Mouse (Mus musculus) megakaryocyte, embryonic 14.5 days (primary cell): ENCODE data around the gene Orai2. TPM values are rescaled to one million over a fixed set of nuclear protein-coding genes. Genes with fewer than 3 reads are reported as not detected.
"Not testable (repeated sequence)": the region's sequence is repeated elsewhere in the genome, so short reads cannot be mapped to it uniquely, and the experiment has no call there.

Source experiments
- H3K27me3 ChIP-seq: replicated peaks from 2 replicates; pipeline ENCODE3; 2012; ENCODE audit warnings: inconsistent platforms
- H3K36me3 ChIP-seq: replicated peaks from 2 replicates; pipeline ENCODE3; 2012; ENCODE audit warnings: low read length, inconsistent platforms, mixed read lengths
- H3K4me1 ChIP-seq: 2 replicates; pipeline ENCODE4 v1.6.1; 2012; ENCODE audit warnings: inconsistent platforms
- H3K4me3 ChIP-seq: replicated peaks from 2 replicates; pipeline ENCODE3; 2012; ENCODE audit warnings: moderate library complexity, mild to moderate bottlenecking, inconsistent platforms
- H3K9me3 ChIP-seq: 2 replicates; pipeline ENCODE4 v1.6.1; 2012; ENCODE audit warnings: inconsistent platforms
- FLI1 ChIP-seq: IDR thresholded peaks from 2 replicates; pipeline ENCODE4 v1.6.1; 2012; ENCODE audit warnings: low read length, inconsistent platforms, mixed read lengths
- GATA1 ChIP-seq: IDR thresholded peaks from 3 replicates; pipeline ENCODE4 v1.6.1; 2012; ENCODE audit warnings: mixed read lengths, low read length, inconsistent platforms, borderline replicate concordance
- polyA plus RNA-seq: library from polyadenylated mRNA; stranded (reverse); fragments of >175 nt; gene quantifications from 2 replicates; pipeline ENCODE4 v1.2.3, GENCODE M21; 2012; ENCODE audit warnings: low replicate concordance; ENCODE audit not compliant: insufficient read depth

Gene Orai2
- polyA plus RNA-seq, 1 experiment, result 25.7 TPM

- H3K4me3 ChIP-seq, result no peak overlapping the region
- H3K36me3 ChIP-seq, result peaks cover 35% of the 10 kb centered on the region
- H3K4me1 ChIP-seq, result peaks cover 59% of the 10 kb centered on the region
- no peaks in the 10 kb centered on the region for H3K9me3 ChIP-seq
- no peaks in the 10 kb centered on the region for H3K27me3 ChIP-seq
- no peak for TF ChIP-seq FLI1
- no peak for TF ChIP-seq GATA1
Measured at GRCm38 (mm10) chr5:136173606-136174463, 3.3 kb upstream of the Orai2 start.

GRCm38 (mm10) chr5:136172939-136173338 lies 2.4 kb upstream of the Orai2 start:
- Histone ChIP-seq H3K27me3 (no peaks in the 10 kb centered on the region), H3K9me3 (peaks cover 5% of the 10 kb centered on the region), H3K36me3 (peaks cover 35% of the 10 kb centered on the region), H3K4me1 (peaks cover 61% of the 10 kb centered on the region), H3K4me3 (no peak overlapping the region)
- TF ChIP-seq GATA1 (no peak), FLI1 (no peak)

GRCm38 (mm10) chr5:136171363-136172341 lies 1.1 kb upstream of the Orai2 start:
- peaks cover 36% of the 10 kb centered on the region for H3K36me3 ChIP-seq
- no peaks in the 10 kb centered on the region for H3K27me3 ChIP-seq
- H3K4me3 ChIP-seq, result peak overlapping the region; percentile 97
- H3K9me3 ChIP-seq, result peaks cover 6% of the 10 kb centered on the region
- H3K4me1 ChIP-seq, result peaks cover 63% of the 10 kb centered on the region
- no peak for TF ChIP-seq FLI1

DNA sequence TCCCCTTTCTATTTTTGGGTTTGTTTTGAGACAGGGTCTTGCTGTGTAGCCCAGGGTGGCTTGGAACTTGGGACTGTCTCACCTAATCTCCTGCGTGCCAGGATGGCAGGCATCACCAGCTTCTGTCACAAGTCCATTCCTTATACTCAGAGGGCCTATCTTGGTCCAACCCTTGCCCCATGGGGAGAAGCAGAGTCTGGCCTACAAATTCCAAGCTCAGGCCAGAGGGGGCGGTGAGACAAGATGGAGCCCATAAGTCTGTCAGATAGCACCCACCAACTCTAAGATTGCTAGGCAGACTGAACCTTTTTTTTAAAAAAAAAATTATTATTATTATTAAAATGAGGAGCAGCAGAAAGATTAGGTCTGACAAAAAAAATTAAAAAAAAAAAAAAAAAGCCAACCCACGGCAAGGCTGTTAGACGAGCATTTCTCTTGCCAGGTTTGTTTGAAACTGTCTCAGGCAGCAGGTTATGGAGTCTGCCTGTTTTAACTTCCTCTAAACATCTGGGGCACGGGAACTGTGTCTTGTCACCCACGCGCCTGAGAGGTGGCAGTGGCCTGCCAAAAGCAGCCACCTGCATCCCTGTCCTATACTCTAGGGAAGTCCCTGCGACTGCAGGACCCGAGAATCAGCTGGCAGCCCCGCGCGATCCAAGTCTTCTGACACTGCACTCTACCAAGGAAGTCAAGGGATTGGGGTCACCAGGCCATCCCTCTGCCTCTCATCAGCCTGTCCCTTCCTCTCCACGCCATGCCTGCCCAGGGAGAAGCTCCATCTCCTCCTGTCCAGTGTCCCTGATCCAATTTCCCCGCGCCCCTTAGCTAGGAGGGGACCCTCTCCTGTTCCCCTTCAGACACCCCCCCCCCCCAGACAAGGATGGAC lies 644 bp downstream of the Orai2 start:
- TF ChIP-seq FLI1, result no peak
- TF ChIP-seq GATA1, result no peak
- Histone ChIP-seq H3K9me3 (peaks cover 6% of the 10 kb centered on the region), H3K4me3 (peak overlapping the region; percentile 97), H3K27me3 (no peaks in the 10 kb centered on the region), H3K4me1 (peaks cover 74% of the 10 kb centered on the region), H3K36me3 (peaks cover 49% of the 10 kb centered on the region)

DNA sequence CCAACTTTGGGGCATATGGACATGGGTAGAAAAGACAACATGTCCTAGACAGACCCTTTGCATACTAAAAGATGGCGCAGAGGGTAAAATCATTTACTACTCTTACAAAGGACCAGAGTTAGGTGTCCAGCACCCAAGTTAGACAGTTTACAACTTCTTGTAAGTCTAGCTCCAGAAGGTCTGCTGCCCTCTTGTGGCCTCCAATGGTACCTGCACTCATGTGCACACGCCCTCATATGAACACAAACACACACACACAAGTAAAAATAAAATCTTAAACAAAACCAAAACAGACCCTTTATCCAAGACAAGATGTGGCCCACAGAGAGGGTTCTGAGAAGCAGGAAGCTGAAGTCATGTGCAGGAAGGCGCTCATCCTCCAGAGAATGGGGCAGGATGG lies 2.4 kb downstream of the Orai2 start:
- H3K36me3 ChIP-seq, result peaks cover 58% of the 10 kb centered on the region

DNA sequence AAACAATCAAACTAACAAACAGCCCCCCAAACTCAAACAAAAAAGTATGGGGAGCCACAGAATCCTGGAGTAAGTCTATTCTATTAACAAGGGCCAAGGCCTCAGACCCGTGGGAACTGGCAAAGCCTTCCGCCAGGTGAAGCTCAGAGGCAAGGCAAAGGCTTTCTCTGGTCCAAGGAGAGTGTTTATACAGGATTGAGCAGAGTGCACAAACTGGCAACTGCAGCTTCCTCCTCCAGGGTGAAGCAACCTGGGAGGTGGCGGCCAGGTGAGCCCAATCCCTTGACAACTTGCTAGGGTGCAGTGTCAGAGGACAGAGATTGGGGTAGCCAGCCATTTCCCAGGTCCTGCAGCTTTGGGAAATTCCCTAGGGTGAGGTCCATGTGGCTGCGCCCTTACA lies 3.2 kb downstream of the Orai2 start:
- peaks cover 66% of the 10 kb centered on the region for H3K36me3 ChIP-seq
- H3K27me3 ChIP-seq, result no peaks in the 10 kb centered on the region
- TF ChIP-seq FLI1 (no peak), GATA1 (no peak)
- H3K4me1 ChIP-seq, result peaks cover 58% of the 10 kb centered on the region
- no peak overlapping the region for H3K4me3 ChIP-seq
- peaks cover 6% of the 10 kb centered on the region for H3K9me3 ChIP-seq

More for the DNA sequence above, 2.4 kb downstream of the Orai2 start:
- H3K9me3 ChIP-seq, result peaks cover 6% of the 10 kb centered on the region
- peaks cover 66% of the 10 kb centered on the region for H3K4me1 ChIP-seq
- no peaks in the 10 kb centered on the region for H3K27me3 ChIP-seq
- H3K4me3 ChIP-seq, result no peak overlapping the region
- TF ChIP-seq FLI1, result no peak
- no peak for TF ChIP-seq GATA1

- TF ChIP-seq FLI1 (no peak), GATA1 (no peak)
- peaks cover 6% of the 10 kb centered on the region for H3K9me3 ChIP-seq
- no peaks in the 10 kb centered on the region for H3K27me3 ChIP-seq
- H3K4me1 ChIP-seq, result peaks cover 44% of the 10 kb centered on the region
- peaks cover 86% of the 10 kb centered on the region for H3K36me3 ChIP-seq
- no peak overlapping the region for H3K4me3 ChIP-seq
Measured at GRCm38 (mm10) chr5:136165246-136165645, 5.3 kb downstream of the Orai2 start.

DNA sequence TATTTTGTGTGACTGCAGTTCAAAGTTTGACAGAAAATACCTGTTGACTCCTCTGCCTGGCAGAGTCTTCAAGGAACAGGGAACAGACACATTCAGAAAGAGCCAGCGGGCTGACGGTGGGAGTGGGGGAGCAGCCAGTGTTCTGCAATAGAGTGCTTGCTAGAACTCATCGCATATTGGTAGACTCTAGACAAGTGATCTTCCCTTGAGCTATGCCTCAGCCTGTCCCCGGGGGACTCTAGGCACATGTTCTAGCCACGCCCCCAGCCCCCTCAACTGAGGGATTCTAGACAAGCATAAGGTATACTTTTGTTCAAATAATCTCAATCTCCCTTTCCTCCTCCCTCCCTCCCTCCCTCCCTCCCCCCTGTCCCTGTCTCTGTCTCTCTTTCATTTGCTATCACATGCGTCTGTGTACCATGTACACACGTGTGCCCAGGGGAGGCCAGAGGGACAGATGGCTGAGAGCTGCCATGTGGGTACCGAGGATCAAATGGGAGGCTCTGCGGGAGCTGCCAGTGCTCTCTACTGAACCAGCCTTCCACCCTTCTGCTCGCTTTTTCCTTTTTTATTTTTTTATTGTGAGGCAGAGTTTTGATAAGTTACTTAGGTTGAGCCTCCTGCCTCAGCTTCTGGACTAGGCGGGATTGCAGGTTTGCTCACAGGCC lies 6.6 kb downstream of the Orai2 start:
- H3K36me3 ChIP-seq, result peaks cover 89% of the 10 kb centered on the region

GRCm38 (mm10) chr5:136160084-136160483 lies 10.4 kb downstream of the Orai2 start:
- peaks cover 13% of the 10 kb centered on the region for H3K4me1 ChIP-seq
- not testable (repeated sequence) for H3K4me3 ChIP-seq, H3K27me3 ChIP-seq, H3K9me3 ChIP-seq
- peaks cover 56% of the 10 kb centered on the region for H3K36me3 ChIP-seq

More for the DNA sequence above, 6.6 kb downstream of the Orai2 start:
- Histone ChIP-seq H3K4me3 (no peak overlapping the region), H3K4me1 (peaks cover 40% of the 10 kb centered on the region), H3K27me3 (no peaks in the 10 kb centered on the region), H3K9me3 (peaks cover 6% of the 10 kb centered on the region)
- TF ChIP-seq FLI1 (no peak), GATA1 (no peak)
